Mouse (Mus musculus): ENCODE measurements at regions not wholly inside any gene's neighbourhood (a gene's known extent, or its start where the extent isn't known, plus 50 kb on each side); places are given as distances from the start of the nearest gene placed in this dataset.

GRCm38 (mm10) chr3:38050366-38050765 lies 326.1 kb upstream of the Gm5148 start:
- Histone ChIP-seq H3K27ac (ENCODE audit: low read depth, low read length) (no peak overlapping the region), H3K36me3 (ENCODE audit: insufficient read depth) (no peaks in the 10 kb centered on the region), H3K4me1 (ENCODE audit: insufficient read depth) (no peaks in the 10 kb centered on the region), H3K4me2 (ENCODE audit: low read depth) (no peak overlapping the region), H3K9ac (no peak overlapping the region), H3K4me3 (ENCODE audit: low read depth, low read length) (no peak overlapping the region), H3K9me3 (ENCODE audit: low read length) (no peaks in the 10 kb centered on the region), H3K27me3 (ENCODE audit: insufficient read depth, low read length) (no peaks in the 10 kb centered on the region)
- TF ChIP-seq CTCF (IDR thresholded peaks at IDR 0.05; ENCODE audit: low read depth) = no peak
- ATAC-seq (no peak), DNase-seq (no peak)
- 66% methylated on average over 1 of the region's 1 CpGs for WGBS

GRCm38 (mm10) chr3:38049290-38049689 lies 325.0 kb upstream of the Gm5148 start:
- Histone ChIP-seq H3K36me3 (ENCODE audit: insufficient read depth) (no peaks in the 10 kb centered on the region), H3K4me3 (ENCODE audit: low read depth, low read length) (no peak overlapping the region), H3K27ac (ENCODE audit: low read depth, low read length) (no peak overlapping the region), H3K4me2 (ENCODE audit: low read depth) (no peak overlapping the region), H3K9me3 (ENCODE audit: low read length) (no peaks in the 10 kb centered on the region), H3K4me1 (ENCODE audit: insufficient read depth) (no peaks in the 10 kb centered on the region), H3K9ac (no peak overlapping the region), H3K27me3 (ENCODE audit: insufficient read depth, low read length) (no peaks in the 10 kb centered on the region)
- WGBS = 50% methylated on average over 2 of the region's 2 CpGs
- no peak for TF ChIP-seq CTCF (IDR thresholded peaks at IDR 0.05; ENCODE audit: low read depth)
- DNase-seq (no peak), ATAC-seq (no peak)

GRCm38 (mm10) chr3:38047445-38047844 lies 323.2 kb upstream of the Gm5148 start:
- TF ChIP-seq CTCF (IDR thresholded peaks at IDR 0.05; ENCODE audit: low read depth) = no peak
- H3K27ac ChIP-seq (ENCODE audit: low read depth, low read length) = no peak overlapping the region
- no peak for ATAC-seq
- no peak overlapping the region for H3K4me2 ChIP-seq (ENCODE audit: low read depth)
- H3K4me3 ChIP-seq (ENCODE audit: low read depth, low read length) = no peak overlapping the region
- H3K4me1 ChIP-seq (ENCODE audit: insufficient read depth) = no peaks in the 10 kb centered on the region
- H3K36me3 ChIP-seq (ENCODE audit: insufficient read depth) = no peaks in the 10 kb centered on the region
- no peak overlapping the region for H3K9ac ChIP-seq
- DNase-seq = no peak
- 88% methylated on average over 4 of the region's 4 CpGs for WGBS
- no peaks in the 10 kb centered on the region for H3K27me3 ChIP-seq (ENCODE audit: insufficient read depth, low read length)
- no peaks in the 10 kb centered on the region for H3K9me3 ChIP-seq (ENCODE audit: low read length)

- Histone ChIP-seq H3K4me3 (ENCODE audit: low read depth, low read length) (no peak overlapping the region), H3K9ac (no peak overlapping the region), H3K4me2 (ENCODE audit: low read depth) (no peak overlapping the region), H3K36me3 (ENCODE audit: insufficient read depth) (no peaks in the 10 kb centered on the region), H3K9me3 (ENCODE audit: low read length) (no peaks in the 10 kb centered on the region), H3K27me3 (ENCODE audit: insufficient read depth, low read length) (no peaks in the 10 kb centered on the region), H3K27ac (ENCODE audit: low read depth, low read length) (no peak overlapping the region), H3K4me1 (ENCODE audit: insufficient read depth) (no peaks in the 10 kb centered on the region)
- ATAC-seq (no peak), DNase-seq (no peak)
- 68% methylated on average over 4 of the region's 4 CpGs for WGBS
- TF ChIP-seq CTCF (IDR thresholded peaks at IDR 0.05; ENCODE audit: low read depth) = no peak
These were observed 322.3 kb upstream of the Gm5148 start for GRCm38 (mm10) chr3:38046611-38047010.

GRCm38 (mm10) chr3:38045989-38046388 lies 321.7 kb upstream of the Gm5148 start:
- ATAC-seq (no peak), DNase-seq (no peak)
- Histone ChIP-seq H3K4me3 (ENCODE audit: low read depth, low read length) (no peak overlapping the region), H3K36me3 (ENCODE audit: insufficient read depth) (no peaks in the 10 kb centered on the region), H3K9me3 (ENCODE audit: low read length) (no peaks in the 10 kb centered on the region), H3K27me3 (ENCODE audit: insufficient read depth, low read length) (no peaks in the 10 kb centered on the region), H3K4me2 (ENCODE audit: low read depth) (no peak overlapping the region), H3K9ac (no peak overlapping the region), H3K4me1 (ENCODE audit: insufficient read depth) (no peaks in the 10 kb centered on the region), H3K27ac (ENCODE audit: low read depth, low read length) (no peak overlapping the region)
- WGBS = 73% methylated on average over 2 of the region's 2 CpGs
- TF ChIP-seq CTCF (IDR thresholded peaks at IDR 0.05; ENCODE audit: low read depth) = no peak

- no peak for ATAC-seq
These were observed 321.2 kb upstream of the Gm5148 start for GRCm38 (mm10) chr3:38045523-38045922.

GRCm38 (mm10) chr3:38044338-38044737 lies 320.0 kb upstream of the Gm5148 start:
- Histone ChIP-seq H3K27ac (ENCODE audit: low read depth, low read length) (no peak overlapping the region), H3K36me3 (ENCODE audit: insufficient read depth) (no peaks in the 10 kb centered on the region), H3K9me3 (ENCODE audit: low read length) (no peaks in the 10 kb centered on the region), H3K4me2 (ENCODE audit: low read depth) (no peak overlapping the region), H3K27me3 (ENCODE audit: insufficient read depth, low read length) (no peaks in the 10 kb centered on the region), H3K4me3 (ENCODE audit: low read depth, low read length) (no peak overlapping the region), H3K9ac (no peak overlapping the region), H3K4me1 (ENCODE audit: insufficient read depth) (no peaks in the 10 kb centered on the region)
- 85% methylated on average over 7 of the region's 7 CpGs for WGBS
- DNase-seq = no peak
- no peak for ATAC-seq
- no peak for TF ChIP-seq CTCF (IDR thresholded peaks at IDR 0.05; ENCODE audit: low read depth)

More at GRCm38 (mm10) chr3:38045523-38045922, 321.2 kb upstream of the Gm5148 start:
- H3K4me3 ChIP-seq (ENCODE audit: low read depth, low read length) = no peak overlapping the region
- H3K4me2 ChIP-seq (ENCODE audit: low read depth) = no peak overlapping the region
- no peak overlapping the region for H3K9ac ChIP-seq
- no peaks in the 10 kb centered on the region for H3K27me3 ChIP-seq (ENCODE audit: insufficient read depth, low read length)
- 49% methylated on average over 6 of the region's 6 CpGs for WGBS
- H3K9me3 ChIP-seq (ENCODE audit: low read length) = no peaks in the 10 kb centered on the region
- peak; percentile 17 for DNase-seq
- H3K36me3 ChIP-seq (ENCODE audit: insufficient read depth) = no peaks in the 10 kb centered on the region
- H3K27ac ChIP-seq (ENCODE audit: low read depth, low read length) = no peak overlapping the region
- no peaks in the 10 kb centered on the region for H3K4me1 ChIP-seq (ENCODE audit: insufficient read depth)
- TF ChIP-seq CTCF (IDR thresholded peaks at IDR 0.05; ENCODE audit: low read depth) = peak; percentile 41

GRCm38 (mm10) chr3:38042614-38043013 lies 318.3 kb upstream of the Gm5148 start:
- no peak overlapping the region for H3K4me3 ChIP-seq (ENCODE audit: low read depth, low read length)
- no peak overlapping the region for H3K9ac ChIP-seq
- H3K27me3 ChIP-seq (ENCODE audit: insufficient read depth, low read length) = no peaks in the 10 kb centered on the region
- DNase-seq = no peak
- no peak overlapping the region for H3K4me2 ChIP-seq (ENCODE audit: low read depth)
- H3K36me3 ChIP-seq (ENCODE audit: insufficient read depth) = no peaks in the 10 kb centered on the region
- H3K4me1 ChIP-seq (ENCODE audit: insufficient read depth) = no peaks in the 10 kb centered on the region
- TF ChIP-seq CTCF (IDR thresholded peaks at IDR 0.05; ENCODE audit: low read depth) = no peak
- WGBS = 84% methylated on average over 6 of the region's 6 CpGs
- no peaks in the 10 kb centered on the region for H3K9me3 ChIP-seq (ENCODE audit: low read length)
- no peak for ATAC-seq
- no peak overlapping the region for H3K27ac ChIP-seq (ENCODE audit: low read depth, low read length)
